Mouse (Mus musculus): Measurements from ENCODE around the gene Ier5. TPM values are rescaled to one million over a fixed set of nuclear protein-coding genes. Genes with fewer than 3 reads are reported as not detected.

Gene Ier5
- polyA plus RNA-seq, 1 experiment from 2014 or later: 10.4 TPM

GRCm38 (mm10) chr1:155086893-155087292 lies 12.5 kb downstream of the Ier5 start:
- Histone ChIP-seq H3K9ac (ENCODE audit: low read length) (no peak overlapping the region), H3K4me3 (ENCODE audit: control insufficient read depth in 1 of 2, insufficient read depth in 1 of 2, low read depth in 1 of 2, low read length in 2 of 2) (no peak overlapping the region)

GRCm38 (mm10) chr1:155086416-155086815 lies 13.0 kb downstream of the Ier5 start:
- Histone ChIP-seq H3K4me1 (ENCODE audit: control insufficient read depth in 2 of 2, insufficient read depth in 2 of 2, low read length in 2 of 2) (peaks cover 37 to 57% of the 10 kb centered on the region in 2 experiments), H3K9me3 (ENCODE audit: control insufficient read depth, low read length) (no peaks in the 10 kb centered on the region), H3K4me2 (ENCODE audit: low read length) (no peak overlapping the region), H3K27ac (replicated peaks in 1 of 2; ENCODE audit: control insufficient read depth in 1 of 2, insufficient read depth in 1 of 2, low read depth in 2 of 2, low read length in 2 of 2) (0 out of 4 replicates have a peak overlapping the region, but pooled peaks have one; percentile 0 to 12), H3K27me3 (ENCODE audit: control insufficient read depth, insufficient read depth, low read length) (no peaks in the 10 kb centered on the region), H3K36me3 (ENCODE audit: control insufficient read depth, insufficient read depth, low read length) (no peaks in the 10 kb centered on the region), H3K9ac (ENCODE audit: low read length) (0 out of 2 replicates have a peak overlapping the region, but pooled peaks have one; percentile 9), H3K4me3 (ENCODE audit: control insufficient read depth in 1 of 2, insufficient read depth in 1 of 2, low read depth in 1 of 2, low read length in 2 of 2) (no peak overlapping the region)
- no peak for ATAC-seq (ENCODE audit: insufficient number of reproducible peaks, insufficient read depth, low FRiP score, low read depth)
- WGBS: 29% methylated on average over 7 of the region's 7 CpGs

More at GRCm38 (mm10) chr1:155086893-155087292, 12.5 kb downstream of the Ier5 start:
- WGBS: 7% methylated on average over 4 of the region's 4 CpGs
- Histone ChIP-seq H3K4me2 (ENCODE audit: low read length) (no peak overlapping the region), H3K36me3 (ENCODE audit: control insufficient read depth, insufficient read depth, low read length) (no peaks in the 10 kb centered on the region), H3K9me3 (ENCODE audit: control insufficient read depth, low read length) (no peaks in the 10 kb centered on the region), H3K27me3 (ENCODE audit: control insufficient read depth, insufficient read depth, low read length) (no peaks in the 10 kb centered on the region), H3K27ac (replicated peaks in 1 of 2; ENCODE audit: control insufficient read depth in 1 of 2, insufficient read depth in 1 of 2, low read depth in 2 of 2, low read length in 2 of 2) (peak overlapping the region; percentile 0 to 12; a peak in 1 of 4 replicates), H3K4me1 (ENCODE audit: control insufficient read depth in 2 of 2, insufficient read depth in 2 of 2, low read length in 2 of 2) (peaks cover 39 to 62% of the 10 kb centered on the region in 2 experiments)
- ATAC-seq (ENCODE audit: insufficient number of reproducible peaks, insufficient read depth, low FRiP score, low read depth): no peak

GRCm38 (mm10) chr1:155084839-155085238 lies 14.6 kb downstream of the Ier5 start:
- no peaks in the 10 kb centered on the region for H3K9me3 ChIP-seq (ENCODE audit: control insufficient read depth, low read length)
- ATAC-seq (ENCODE audit: insufficient number of reproducible peaks, insufficient read depth, low FRiP score, low read depth): no peak
- H3K4me2 ChIP-seq (ENCODE audit: low read length): no peak overlapping the region
- no peak overlapping the region for H3K4me3 ChIP-seq (ENCODE audit: control insufficient read depth in 1 of 2, insufficient read depth in 1 of 2, low read depth in 1 of 2, low read length in 2 of 2)
- no peak overlapping the region for H3K9ac ChIP-seq (ENCODE audit: low read length)
- peaks cover 37 to 54% of the 10 kb centered on the region in 2 experiments for H3K4me1 ChIP-seq (ENCODE audit: control insufficient read depth in 2 of 2, insufficient read depth in 2 of 2, low read length in 2 of 2)
- H3K27ac ChIP-seq (replicated peaks in 1 of 2; ENCODE audit: control insufficient read depth in 1 of 2, insufficient read depth in 1 of 2, low read depth in 2 of 2, low read length in 2 of 2): no peak overlapping the region
- no peaks in the 10 kb centered on the region for H3K36me3 ChIP-seq (ENCODE audit: control insufficient read depth, insufficient read depth, low read length)
- 31% methylated on average over 8 of the region's 8 CpGs for WGBS
- no peaks in the 10 kb centered on the region for H3K27me3 ChIP-seq (ENCODE audit: control insufficient read depth, insufficient read depth, low read length)

GRCm38 (mm10) chr1:155083271-155084265 lies 15.9 kb downstream of the Ier5 start:
- ATAC-seq (ENCODE audit: insufficient number of reproducible peaks, insufficient read depth, low FRiP score, low read depth): peak; percentile 93
- Histone ChIP-seq H3K4me2 (ENCODE audit: low read length) (peak overlapping the region; percentile 74), H3K4me1 (ENCODE audit: control insufficient read depth in 2 of 2, insufficient read depth in 2 of 2, low read length in 2 of 2) (peaks cover 34 to 43% of the 10 kb centered on the region in 2 experiments), H3K27ac (replicated peaks in 1 of 2; ENCODE audit: control insufficient read depth in 1 of 2, insufficient read depth in 1 of 2, low read depth in 2 of 2, low read length in 2 of 2) (peak overlapping the region; percentile 88 to 89), H3K27me3 (ENCODE audit: control insufficient read depth, insufficient read depth, low read length) (no peaks in the 10 kb centered on the region), H3K9me3 (ENCODE audit: control insufficient read depth, low read length) (no peaks in the 10 kb centered on the region), H3K36me3 (ENCODE audit: control insufficient read depth, insufficient read depth, low read length) (no peaks in the 10 kb centered on the region), H3K4me3 (ENCODE audit: control insufficient read depth in 1 of 2, insufficient read depth in 1 of 2, low read depth in 1 of 2, low read length in 2 of 2) (peak overlapping the region; percentile 47 to 60), H3K9ac (ENCODE audit: low read length) (peak overlapping the region; percentile 79)
- 2% methylated on average over 37 of the region's 77 CpGs for whole genome bisulfite sequencing

GRCm38 (mm10) chr1:155082965-155083268 lies 16.5 kb downstream of the Ier5 start:
- 0% methylated on average over 16 of the region's 18 CpGs for WGBS
- peak overlapping the region; percentile 74 for H3K4me2 ChIP-seq (ENCODE audit: low read length)
- H3K36me3 ChIP-seq (ENCODE audit: control insufficient read depth, insufficient read depth, low read length): no peaks in the 10 kb centered on the region
- H3K9ac ChIP-seq (ENCODE audit: low read length): peak overlapping the region; percentile 74
- ATAC-seq (ENCODE audit: insufficient number of reproducible peaks, insufficient read depth, low FRiP score, low read depth): no peak
- peak overlapping the region; percentile 78 to 88 for H3K27ac ChIP-seq (replicated peaks in 1 of 2; ENCODE audit: control insufficient read depth in 1 of 2, insufficient read depth in 1 of 2, low read depth in 2 of 2, low read length in 2 of 2)
- H3K4me3 ChIP-seq (ENCODE audit: control insufficient read depth in 1 of 2, insufficient read depth in 1 of 2, low read depth in 1 of 2, low read length in 2 of 2): peak overlapping the region; percentile 47 to 52
- peaks cover 34 to 43% of the 10 kb centered on the region in 2 experiments for H3K4me1 ChIP-seq (ENCODE audit: control insufficient read depth in 2 of 2, insufficient read depth in 2 of 2, low read length in 2 of 2)
- H3K27me3 ChIP-seq (ENCODE audit: control insufficient read depth, insufficient read depth, low read length): no peaks in the 10 kb centered on the region
- H3K9me3 ChIP-seq (ENCODE audit: control insufficient read depth, low read length): no peaks in the 10 kb centered on the region

- no peak for ATAC-seq (ENCODE audit: insufficient number of reproducible peaks, insufficient read depth, low FRiP score, low read depth)
- Histone ChIP-seq H3K4me2 (ENCODE audit: low read length) (peak overlapping the region; percentile 74), H3K4me3 (ENCODE audit: control insufficient read depth in 1 of 2, insufficient read depth in 1 of 2, low read depth in 1 of 2, low read length in 2 of 2) (peak overlapping the region; percentile 47 to 52), H3K27me3 (ENCODE audit: control insufficient read depth, insufficient read depth, low read length) (no peaks in the 10 kb centered on the region), H3K4me1 (ENCODE audit: control insufficient read depth in 2 of 2, insufficient read depth in 2 of 2, low read length in 2 of 2) (peaks cover 34 to 43% of the 10 kb centered on the region in 2 experiments), H3K9ac (ENCODE audit: low read length) (peak overlapping the region; percentile 74), H3K27ac (replicated peaks in 1 of 2; ENCODE audit: control insufficient read depth in 1 of 2, insufficient read depth in 1 of 2, low read depth in 2 of 2, low read length in 2 of 2) (peak overlapping the region; percentile 78 to 88), H3K9me3 (ENCODE audit: control insufficient read depth, low read length) (no peaks in the 10 kb centered on the region), H3K36me3 (ENCODE audit: control insufficient read depth, insufficient read depth, low read length) (no peaks in the 10 kb centered on the region)
- 20% methylated on average over 11 of the region's 11 CpGs for WGBS
Measured at GRCm38 (mm10) chr1:155082158-155082964, 17.1 kb downstream of the Ier5 start.

- H3K4me2 ChIP-seq (ENCODE audit: low read length): no peak overlapping the region
- no peak overlapping the region for H3K4me3 ChIP-seq (ENCODE audit: control insufficient read depth in 1 of 2, insufficient read depth in 1 of 2, low read depth in 1 of 2, low read length in 2 of 2)
- H3K9me3 ChIP-seq (ENCODE audit: control insufficient read depth, low read length): no peaks in the 10 kb centered on the region
- H3K9ac ChIP-seq (ENCODE audit: low read length): no peak overlapping the region
- no peaks in the 10 kb centered on the region for H3K36me3 ChIP-seq (ENCODE audit: control insufficient read depth, insufficient read depth, low read length)
- 66% methylated on average over 3 of the region's 3 CpGs for WGBS
- ATAC-seq (ENCODE audit: insufficient number of reproducible peaks, insufficient read depth, low FRiP score, low read depth): no peak
- H3K27me3 ChIP-seq (ENCODE audit: control insufficient read depth, insufficient read depth, low read length): no peaks in the 10 kb centered on the region
- peaks cover 12 to 14% of the 10 kb centered on the region in 2 experiments for H3K4me1 ChIP-seq (ENCODE audit: control insufficient read depth in 2 of 2, insufficient read depth in 2 of 2, low read length in 2 of 2)
- no peak overlapping the region for H3K27ac ChIP-seq (replicated peaks in 1 of 2; ENCODE audit: control insufficient read depth in 1 of 2, insufficient read depth in 1 of 2, low read depth in 2 of 2, low read length in 2 of 2)
Measured at GRCm38 (mm10) chr1:155077675-155078074, 21.8 kb downstream of the Ier5 start.
